Mouse (Mus musculus) adrenal gland, adult 2 months (tissue): ENCODE results near the gene Igfbp5. TPM values are rescaled to one million over a fixed set of nuclear protein-coding genes. Genes with fewer than 3 reads are reported as not detected.
A peak's percentile ranks its signal among the peaks of the same experiment; 100 is the strongest.

Source experiments
- DNase-seq: peaks from one replicate; pipeline ENCODE4 v3.0.0; 2021
- polyA plus RNA-seq: library from polyadenylated mRNA; depleted of rRNA; stranded (reverse); fragments of >200 nt; gene quantifications from 2 replicates; pipeline ENCODE4 v1.2.3, GENCODE M21; 2012
- total RNA-seq, 2 experiments: library from RNA; stranded (reverse); gene quantifications; 2 replicates each; pipeline ENCODE4 v1.2.3; 2021

The Igfbp5 gene
- total and polyA plus RNA-seq, 3 experiments, result 31.2 to 179 (median 87.4) TPM

GRCm38 (mm10) chr1:72869275-72869674, 5.4 kb downstream of the Igfbp5 start:
- DNase-seq, result no peak

DNA sequence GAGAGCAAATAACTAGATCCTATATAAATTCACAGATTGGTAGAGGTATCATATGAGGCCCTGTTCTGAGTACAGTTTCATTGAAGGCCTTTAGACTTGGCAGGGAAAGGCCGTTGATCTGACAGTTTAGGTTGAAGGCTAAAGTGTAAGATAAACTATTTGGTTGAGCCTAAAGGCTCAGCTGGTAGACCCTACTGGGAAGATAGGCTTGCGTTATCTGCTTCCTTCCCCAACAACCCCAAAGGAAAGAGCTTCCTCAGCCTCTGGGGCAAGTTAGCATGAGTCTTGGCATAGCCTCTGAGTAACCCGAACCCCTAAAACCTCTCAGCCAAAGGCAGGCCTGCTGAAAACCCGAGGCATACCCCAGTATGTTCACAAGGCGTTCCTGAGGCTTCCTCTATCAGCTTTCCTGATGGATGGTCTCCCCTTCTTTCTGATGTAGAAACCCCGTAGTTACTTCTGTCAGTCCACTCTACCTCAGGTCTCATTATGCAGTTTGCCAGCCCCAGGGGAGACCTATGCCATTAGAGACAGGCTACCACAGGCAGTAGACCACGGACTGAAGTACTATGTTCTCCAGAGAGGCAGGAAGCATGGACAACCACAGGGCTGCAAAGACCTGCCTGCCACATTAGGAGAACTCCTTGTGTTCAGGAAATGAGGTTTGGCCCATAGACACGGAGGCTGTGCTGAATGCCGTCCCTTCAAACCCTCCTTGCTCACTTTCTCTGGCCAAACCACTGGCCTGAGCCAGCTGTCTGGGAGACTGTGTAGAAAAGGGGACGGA, 6.1 kb downstream of the Igfbp5 start:
- no peak for DNase-seq

- no peak for DNase-seq
Measured at GRCm38 (mm10) chr1:72867346-72867745, 7.3 kb downstream of the Igfbp5 start.

- no peak for DNase-seq
Measured at GRCm38 (mm10) chr1:72866417-72866816, 8.3 kb downstream of the Igfbp5 start.

DNA sequence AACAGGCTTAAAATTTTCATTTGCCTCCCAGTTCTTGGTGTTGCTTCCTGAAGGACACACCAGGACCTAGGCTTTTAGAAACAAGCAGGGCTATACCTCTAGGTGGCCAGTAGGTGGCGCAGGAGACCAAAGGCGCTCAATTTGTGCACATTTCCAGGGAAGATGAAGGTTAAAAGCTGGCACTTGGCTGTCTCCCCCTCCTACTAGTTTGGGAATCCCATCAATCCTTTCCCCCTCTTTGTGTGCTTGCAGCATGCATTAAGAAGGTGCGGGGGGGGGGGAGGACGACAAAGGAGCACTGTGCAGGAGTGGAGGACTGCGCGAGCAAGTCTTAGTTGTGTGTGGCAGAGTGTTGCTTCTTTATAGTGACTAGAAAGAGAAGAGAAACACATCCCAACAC, 8.8 kb downstream of the Igfbp5 start:
- DNase-seq, result peak; percentile 63

GRCm38 (mm10) chr1:72864272-72864671, 10.4 kb downstream of the Igfbp5 start:
- DNase-seq, result no peak

DNA sequence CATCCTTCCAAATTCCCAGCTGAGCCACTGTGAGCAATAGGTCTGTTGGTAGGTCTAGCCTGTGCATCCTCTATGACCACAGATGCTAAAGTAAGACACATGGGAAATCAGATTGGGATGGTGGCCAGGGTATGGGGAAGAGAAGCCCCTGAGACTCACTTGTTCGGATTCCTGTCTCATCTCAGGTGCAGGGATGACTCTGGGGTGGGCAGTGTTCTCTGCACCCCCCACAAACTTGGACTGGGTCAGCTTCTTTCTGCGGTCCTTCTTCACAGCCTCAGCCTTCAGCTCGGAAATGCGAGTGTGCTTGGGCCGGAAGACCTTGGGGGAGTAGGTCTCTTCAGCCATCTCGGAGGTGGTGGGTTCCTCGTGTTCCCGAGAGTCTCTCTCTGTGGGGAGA, 11.0 kb downstream of the Igfbp5 start:
- DNase-seq, result no peak

- no peak for DNase-seq
Measured at GRCm38 (mm10) chr1:72862248-72862647, 12.4 kb downstream of the Igfbp5 start.

- DNase-seq, result no peak
Measured at GRCm38 (mm10) chr1:72861702-72862101, 13.0 kb downstream of the Igfbp5 start.

GRCm38 (mm10) chr1:72860502-72860901, 14.2 kb downstream of the Igfbp5 start:
- no peak for DNase-seq

GRCm38 (mm10) chr1:72859963-72860362, 14.7 kb downstream of the Igfbp5 start:
- no peak for DNase-seq

DNA sequence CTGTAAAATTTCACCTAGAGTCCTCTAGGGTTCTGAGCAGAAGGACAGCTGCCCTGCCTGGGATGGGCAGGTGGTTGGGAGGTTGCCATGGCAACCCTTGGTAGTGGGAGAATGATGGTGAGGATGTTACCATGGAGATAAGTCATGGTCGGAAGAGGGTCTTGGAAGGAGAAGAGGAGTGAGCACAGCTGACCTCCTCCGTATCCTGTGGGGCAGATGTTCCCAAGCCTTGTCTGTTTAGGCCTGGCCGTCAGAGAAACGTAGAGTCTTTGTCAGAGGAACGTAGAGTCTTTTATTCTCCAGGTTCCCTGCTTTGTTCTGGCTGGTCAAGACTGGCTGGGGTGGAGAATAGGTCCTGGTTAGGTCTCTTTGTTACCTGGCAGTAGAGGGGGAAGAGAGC, 15.8 kb downstream of the Igfbp5 start:
- no peak for DNase-seq

GRCm38 (mm10) chr1:72858286-72858685, 16.4 kb downstream of the Igfbp5 start:
- no peak for DNase-seq

DNA sequence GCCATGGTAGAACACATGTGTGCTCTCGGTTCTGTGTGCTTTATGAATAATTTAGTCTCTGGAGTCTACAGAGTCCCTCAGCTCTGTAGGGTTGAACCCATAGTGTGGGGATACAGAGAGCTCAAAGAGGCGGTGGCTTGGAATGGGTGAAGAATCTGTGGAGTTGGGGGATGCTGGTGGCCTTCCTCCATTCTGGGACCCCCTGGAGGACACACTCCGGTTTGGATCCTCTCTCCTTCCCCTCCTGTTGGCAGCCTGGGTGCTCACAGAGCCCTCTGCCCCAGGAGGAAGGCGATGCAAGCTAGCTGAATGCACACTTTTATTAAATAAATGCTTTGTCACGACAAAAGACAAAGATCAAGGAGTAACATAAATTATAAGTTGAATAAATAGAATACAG, 17.1 kb downstream of the Igfbp5 start:
- no peak for DNase-seq

- no peak for DNase-seq
Measured at GRCm38 (mm10) chr1:72857142-72857541, 17.5 kb downstream of the Igfbp5 start.

- DNase-seq, result no peak
Measured at GRCm38 (mm10) chr1:72856209-72856909, 18.3 kb downstream of the Igfbp5 start.

DNA sequence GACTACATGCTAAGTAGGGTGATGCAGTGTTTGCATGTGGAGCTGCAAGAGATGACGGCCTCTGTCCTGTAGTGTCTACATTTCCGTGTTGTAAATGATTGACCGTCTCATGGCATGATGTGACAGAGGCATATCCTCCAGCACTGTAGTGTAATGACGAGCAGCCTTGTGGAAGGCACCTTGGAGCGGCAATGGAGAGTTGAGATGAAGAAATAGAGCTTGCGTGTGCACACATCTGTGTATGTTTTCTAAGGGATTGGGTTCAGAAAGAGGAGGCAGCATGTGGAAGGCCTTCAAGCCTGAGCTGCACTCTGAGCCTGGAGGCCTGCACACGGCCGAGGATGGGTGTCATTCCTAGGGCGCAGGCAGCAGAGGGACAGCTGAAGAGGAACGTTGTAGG, 19.0 kb downstream of the Igfbp5 start:
- no peak for DNase-seq

DNA sequence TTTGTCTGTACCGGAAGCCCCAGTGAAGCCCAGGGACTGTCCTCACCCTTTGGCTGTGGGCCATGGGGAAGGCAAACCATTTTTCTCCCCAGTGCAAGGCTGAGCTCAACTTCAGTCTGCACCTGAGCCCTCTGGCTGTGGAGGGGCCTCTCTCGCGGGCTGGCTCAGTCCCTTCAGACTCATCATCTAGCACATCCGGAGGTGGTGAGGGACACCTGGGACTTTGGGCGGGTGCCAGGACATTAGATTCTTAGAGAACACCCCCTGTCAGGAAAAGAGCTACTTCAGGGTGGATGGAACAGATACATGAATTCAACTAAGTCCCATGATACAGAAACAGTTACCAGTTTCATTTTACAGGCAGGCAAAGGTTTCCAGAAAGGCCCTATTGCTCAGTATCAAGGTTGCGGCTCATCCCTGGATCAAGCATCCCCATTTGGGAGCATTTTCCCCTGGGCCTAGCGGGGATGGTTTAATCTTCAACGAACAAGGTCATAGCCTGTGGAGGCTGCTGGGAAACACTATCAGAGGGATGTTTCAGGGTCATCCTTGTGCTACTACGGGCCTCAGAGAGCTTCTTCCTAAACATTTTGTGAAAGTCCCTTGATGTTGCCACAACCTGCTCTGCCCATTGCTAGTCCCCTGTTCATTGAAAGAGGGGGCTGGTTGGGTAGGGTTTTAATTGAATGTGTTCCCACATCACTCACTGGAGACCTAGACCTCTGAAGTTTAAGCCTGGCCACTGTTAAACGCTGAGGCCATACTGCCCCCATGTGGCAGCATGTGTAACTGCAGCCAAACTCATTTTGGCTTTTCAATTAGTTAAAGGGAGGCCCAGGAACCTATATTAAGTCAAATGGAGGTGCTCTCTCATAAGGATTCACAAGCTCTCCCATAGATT, 20.1 kb downstream of the Igfbp5 start:
- DNase-seq, result peak; percentile 53

DNA sequence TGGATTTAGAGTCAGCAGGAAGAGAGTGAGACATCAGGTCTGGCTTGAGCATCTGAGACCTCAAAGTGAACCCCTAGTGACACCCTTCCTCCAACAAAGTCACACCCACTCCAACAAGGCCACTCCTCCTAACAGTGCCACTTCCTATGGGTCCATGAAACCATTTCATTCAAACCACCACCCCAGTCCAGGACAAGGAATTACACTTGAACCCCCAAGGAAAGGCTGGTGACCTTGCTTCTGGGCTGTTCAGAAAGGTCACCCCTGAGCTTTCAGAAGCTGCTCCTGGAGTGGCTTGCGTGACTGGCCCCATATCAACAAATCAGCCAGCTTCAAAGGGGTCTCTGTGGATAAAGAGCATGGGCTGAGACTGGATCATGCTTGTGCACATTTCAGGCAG, 20.9 kb downstream of the Igfbp5 start:
- no peak for DNase-seq

DNA sequence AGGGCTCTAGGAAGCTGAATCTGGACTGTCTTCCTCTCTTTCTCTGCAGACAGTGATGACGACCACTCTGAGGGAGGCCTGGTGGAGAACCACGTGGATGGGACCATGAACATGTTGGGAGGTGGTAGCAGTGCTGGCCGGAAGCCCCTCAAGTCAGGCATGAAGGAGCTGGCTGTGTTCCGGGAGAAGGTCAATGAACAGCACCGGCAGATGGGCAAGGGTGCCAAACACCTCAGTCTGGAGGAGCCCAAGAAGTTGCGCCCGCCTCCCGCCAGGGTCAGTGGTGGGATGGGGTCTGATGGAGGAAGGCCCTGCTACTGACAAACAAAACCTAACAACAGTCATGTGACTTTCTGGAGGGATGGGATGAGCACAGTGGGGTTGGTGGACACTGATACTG, 25.6 kb downstream of the Igfbp5 start:
- DNase-seq, result no peak

DNA sequence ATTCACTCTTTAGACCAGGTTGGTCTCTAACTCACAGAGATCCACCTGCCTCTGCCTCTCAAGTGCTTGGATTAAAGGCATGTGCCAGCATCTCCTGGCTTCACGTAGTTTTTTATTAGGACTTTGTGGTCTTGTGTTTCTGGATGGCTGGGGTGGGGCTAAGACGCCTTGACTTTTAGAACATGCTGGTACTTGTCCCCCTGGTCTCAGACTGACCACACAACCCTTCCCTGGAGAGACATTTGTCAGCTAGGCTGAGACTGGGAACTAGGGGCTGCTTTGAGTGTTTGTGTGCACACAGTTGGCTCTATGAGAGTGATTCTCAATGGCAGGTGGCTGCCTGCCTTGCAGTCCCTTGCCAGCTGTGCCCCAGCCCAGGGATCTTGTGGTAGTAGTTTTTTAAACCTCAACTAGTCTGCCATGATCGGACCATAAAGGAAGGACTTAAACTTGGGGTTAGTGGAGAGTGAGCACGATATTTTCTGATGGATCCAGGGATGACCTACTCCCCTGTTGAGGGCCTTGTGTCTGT, 26.8 kb downstream of the Igfbp5 start:
- DNase-seq, result no peak

GRCm38 (mm10) chr1:72844675-72845074, 30.0 kb downstream of the Igfbp5 start:
- DNase-seq, result no peak
